Mouse (Mus musculus) 3134 (cell line): Measurements from ENCODE around the gene Pphln1.

Source experiments
- DNase-seq: peaks from one replicate; pipeline ENCODE4 v3.0.0-alpha.2; 2011; ENCODE audit warnings: low spot score; ENCODE audit not compliant: insufficient read length; ENCODE audit errors: extremely low read depth

Pphln1 gene

GRCm38 (mm10) chr15:93537745-93538144 is 139.6 kb downstream of the Pphln1 start:
- DNase-seq = no peak

GRCm38 (mm10) chr15:93538551-93539205 is 140.5 kb downstream of the Pphln1 start:
- no peak for DNase-seq

- no peak for DNase-seq
These were observed 141.3 kb downstream of the Pphln1 start for GRCm38 (mm10) chr15:93539415-93539814.
